Mouse (Mus musculus) gastrocnemius, postnatal 14 days (tissue): ENCODE measurements at regions not wholly inside any gene's neighbourhood (a gene's known extent, or its start where the extent isn't known, plus 50 kb on each side); places are given as distances from the start of the nearest gene placed in this dataset.

Experiments
- DNase-seq: peaks from one replicate; pipeline ENCODE4 v3.0.0; 2021; ENCODE audit warnings: mixed read lengths
- intact Hi-C: fragments of 180-260 bp; cut with DNase I; formaldehyde crosslinking; loops from one replicate; pipeline ENCODE4 v1.15.1; 2025; ENCODE audit warnings: low total_unique reads

GRCm38 (mm10) chr4:64768610-64769009, 355.4 kb upstream of the Pappa start:
- intact Hi-C loops: no loop called here
- no peak for DNase-seq

DNA sequence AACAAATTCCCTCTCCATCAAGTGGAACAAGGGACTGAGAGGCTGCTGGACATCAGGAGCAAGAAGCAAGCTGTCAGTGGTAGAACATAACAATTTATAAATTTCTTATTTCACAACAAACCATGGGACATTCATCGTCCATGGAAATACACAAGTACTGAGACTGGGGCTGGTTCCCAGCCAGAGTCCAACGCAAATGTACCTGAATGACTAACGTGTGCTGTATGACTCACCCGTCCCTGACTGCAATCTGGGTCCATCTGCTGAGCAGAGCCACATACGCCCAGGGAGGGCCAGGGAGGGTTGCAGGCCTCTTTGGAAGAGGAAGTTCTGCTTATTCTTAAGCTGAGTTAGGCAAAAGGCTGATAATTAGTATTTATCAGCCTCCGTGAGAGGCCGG, 320.1 kb upstream of the Pappa start:
- intact Hi-C loops: no loop called here
- no peak for DNase-seq

DNA sequence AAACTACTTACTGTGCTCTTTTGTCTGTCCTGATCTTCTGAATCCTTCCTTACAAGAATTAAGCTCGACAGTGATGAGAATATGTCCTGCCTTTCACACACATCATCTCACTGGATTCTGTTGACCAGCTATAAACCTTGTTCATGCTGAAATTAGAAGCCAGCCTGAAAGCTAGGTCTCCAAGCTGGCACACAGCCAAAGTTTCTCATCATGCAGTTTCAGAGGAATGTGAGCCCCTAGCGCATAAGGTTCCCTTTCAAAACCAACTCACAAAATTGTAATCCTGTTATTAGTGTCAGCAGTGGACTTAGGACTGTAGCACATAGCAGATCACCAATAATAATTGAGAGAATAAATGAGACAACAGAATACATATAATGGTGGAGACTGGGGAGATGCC, 319.0 kb upstream of the Pappa start:
- intact Hi-C loops: no loop called here
- DNase-seq: no peak

DNA sequence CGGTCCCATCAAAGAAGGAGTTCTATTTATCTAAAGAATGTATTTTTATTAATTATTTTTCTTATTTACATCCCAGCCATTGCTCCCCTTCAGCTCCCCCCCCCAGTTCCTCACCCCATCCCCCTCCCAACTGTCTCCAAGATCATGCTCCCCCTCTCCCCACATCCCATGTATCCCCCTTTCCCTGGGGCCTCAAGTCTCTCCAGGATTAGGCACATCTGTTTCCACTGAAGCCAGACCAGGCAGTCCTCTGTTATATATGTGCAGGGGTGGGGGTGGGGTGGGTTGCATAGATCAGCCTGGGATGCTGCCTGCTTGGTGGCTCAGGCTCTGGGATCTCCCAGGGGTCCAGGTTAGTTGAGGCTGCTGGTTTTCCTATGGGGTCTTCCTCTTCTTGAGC, 316.8 kb upstream of the Pappa start:
- DNase-seq: no peak
- intact Hi-C loops: no loop called here

- intact Hi-C loops: no loop called here
- no peak for DNase-seq
Observed at GRCm38 (mm10) chr4:64811974-64812373, 312.0 kb upstream of the Pappa start.

GRCm38 (mm10) chr4:64812812-64813211, 311.2 kb upstream of the Pappa start:
- DNase-seq: no peak
- intact Hi-C loops: no loop called here

DNA sequence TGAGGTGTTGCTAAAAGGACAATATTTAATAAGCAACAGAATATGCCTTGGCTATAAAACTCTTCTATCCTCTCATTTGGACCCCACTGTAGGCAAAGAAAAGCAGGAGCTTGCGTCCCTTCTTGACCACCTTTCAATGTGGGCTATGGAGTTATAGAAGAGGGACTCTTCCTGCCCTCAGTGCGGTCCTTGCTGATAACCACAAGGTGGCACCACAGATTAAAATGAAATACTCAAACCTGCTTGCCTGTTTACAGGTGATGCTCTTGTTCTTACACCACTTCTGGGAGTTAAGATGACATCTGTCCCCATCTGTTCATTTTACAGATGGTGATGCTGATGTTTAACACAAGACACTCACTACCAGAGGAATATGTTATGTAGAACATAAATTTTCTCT, 291.1 kb upstream of the Pappa start:
- intact Hi-C loops: loop anchor here (10.0 kb wide), 1 partner anchor 662 kb away; no protein-coding TSS in a partner anchor
- DNase-seq: no peak

DNA sequence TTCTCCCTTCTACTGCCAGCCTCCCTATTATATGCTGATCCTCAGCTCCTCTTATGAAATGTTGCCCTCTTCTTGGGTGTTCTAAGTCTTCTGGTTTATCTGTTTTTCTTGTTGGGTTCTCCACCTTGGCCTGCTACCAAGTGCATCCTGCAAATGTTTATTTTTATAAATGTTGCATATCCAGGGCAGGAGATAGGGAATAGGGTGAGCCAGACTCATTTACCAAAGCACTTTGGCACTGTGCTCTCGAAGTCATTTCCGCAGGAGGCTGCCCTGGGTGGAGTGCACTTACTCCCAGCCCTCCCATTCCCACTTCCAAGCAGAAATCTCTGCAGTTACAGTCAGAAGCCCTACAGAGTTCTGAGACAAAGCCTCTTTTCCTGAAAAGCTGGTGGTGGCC, 249.5 kb upstream of the Pappa start:
- DNase-seq: no peak
- intact Hi-C loops: no loop called here

- intact Hi-C loops: no loop called here
- DNase-seq: no peak
Observed at GRCm38 (mm10) chr4:64876924-64877323, 247.1 kb upstream of the Pappa start.

DNA sequence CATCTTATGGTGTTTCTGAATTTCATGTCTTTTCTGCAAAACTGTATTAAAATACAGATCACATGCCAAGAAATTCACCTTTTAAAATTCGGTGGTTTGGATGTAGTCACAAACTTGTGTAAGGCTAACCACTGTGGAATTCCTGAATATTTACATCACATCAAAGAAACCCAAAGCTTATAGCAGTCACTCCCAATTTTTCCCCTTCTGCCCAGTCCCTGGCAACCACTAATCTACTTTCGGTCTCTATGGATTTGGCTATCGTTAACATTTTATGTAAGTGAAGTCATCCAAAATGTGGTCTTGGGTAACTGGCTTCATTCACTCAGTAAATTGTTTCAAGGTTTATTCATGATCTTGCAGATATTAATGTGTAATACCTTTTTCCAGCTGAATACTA, 226.0 kb upstream of the Pappa start:
- intact Hi-C loops: no loop called here
- DNase-seq: no peak

GRCm38 (mm10) chr4:64901091-64901845, 222.7 kb upstream of the Pappa start:
- no peak for DNase-seq

GRCm38 (mm10) chr4:64923751-64924150, 200.2 kb upstream of the Pappa start:
- no peak for DNase-seq
- intact Hi-C loops: no loop called here

More at GRCm38 (mm10) chr4:64901091-64901845, 222.7 kb upstream of the Pappa start:
- intact Hi-C loops: no loop called here

GRCm38 (mm10) chr4:64928553-64928952, 195.4 kb upstream of the Pappa start:
- intact Hi-C loops: no loop called here

DNA sequence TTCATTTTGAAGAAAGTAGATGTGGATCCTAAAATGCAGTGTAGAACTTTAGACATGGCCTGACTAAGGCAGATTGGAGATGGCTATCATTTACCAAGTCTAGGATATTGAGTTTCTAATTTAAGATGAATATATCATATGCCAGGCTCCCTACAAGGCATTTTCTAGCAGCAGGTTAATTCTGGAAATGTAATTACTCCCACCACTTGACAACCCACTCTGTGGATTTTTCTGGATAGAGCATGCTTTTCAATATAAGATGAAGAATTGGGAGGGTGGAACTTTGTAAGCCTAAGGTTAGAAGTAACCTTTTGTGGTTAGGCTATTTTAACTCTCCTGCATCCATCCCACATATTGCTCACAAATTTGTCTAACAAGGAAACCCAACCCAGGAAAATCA, 178.4 kb upstream of the Pappa start:
- DNase-seq: no peak
- intact Hi-C loops: no loop called here

More at GRCm38 (mm10) chr4:64928553-64928952, 195.4 kb upstream of the Pappa start:
- no peak for DNase-seq

DNA sequence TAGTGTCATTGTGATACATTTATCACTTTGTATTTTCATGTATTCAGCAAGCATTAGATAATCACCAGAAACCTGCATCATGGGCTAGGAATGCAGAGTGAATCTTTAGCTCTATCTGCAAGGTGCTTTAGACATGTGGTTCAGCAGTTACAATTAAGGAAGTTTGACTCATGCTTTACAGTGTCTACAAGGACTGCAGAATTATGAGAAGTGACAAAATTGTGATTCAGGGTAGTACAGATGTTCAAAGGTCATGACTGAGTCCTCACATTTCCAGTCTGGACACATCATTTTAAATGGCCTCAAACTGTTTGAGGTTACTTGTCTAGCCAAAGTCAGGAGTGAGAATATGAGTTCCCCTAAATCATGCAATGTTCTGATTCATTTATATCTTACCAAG, 171.3 kb upstream of the Pappa start:
- intact Hi-C loops: no loop called here
- DNase-seq: no peak

GRCm38 (mm10) chr4:64958843-64959242, 165.1 kb upstream of the Pappa start:
- DNase-seq: no peak
- intact Hi-C loops: no loop called here

DNA sequence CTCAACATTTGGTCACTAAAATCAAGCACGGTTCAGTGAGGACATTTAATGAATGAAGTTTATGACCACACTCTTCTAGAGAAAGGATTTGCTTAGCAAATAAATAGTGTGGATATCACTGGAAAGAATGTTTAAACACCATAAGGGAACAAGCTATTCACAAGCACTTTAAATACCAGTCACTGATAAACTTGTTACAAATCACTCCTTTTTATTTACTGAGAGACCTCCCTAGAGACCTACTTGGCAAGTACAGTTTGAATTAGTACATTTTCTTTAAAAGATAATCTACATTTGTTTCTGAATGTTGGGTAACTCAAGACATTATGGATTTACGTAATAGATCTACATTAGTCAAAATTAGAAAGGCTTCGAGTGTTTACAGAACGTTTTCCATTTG, 162.2 kb upstream of the Pappa start:
- intact Hi-C loops: no loop called here
- no peak for DNase-seq
